Mouse (Mus musculus): ENCODE data around the gene Elp6. TPM values are rescaled to one million over a fixed set of nuclear protein-coding genes. Genes with fewer than 3 reads are reported as not detected.
"Not testable (repeated sequence)": the region's sequence is repeated elsewhere in the genome, so short reads cannot be mapped to it uniquely, and the experiment has no call there.

Gene Elp6
- polyA plus RNA-seq, 1 experiment from 2014 or later = 6.3 TPM

DNA sequence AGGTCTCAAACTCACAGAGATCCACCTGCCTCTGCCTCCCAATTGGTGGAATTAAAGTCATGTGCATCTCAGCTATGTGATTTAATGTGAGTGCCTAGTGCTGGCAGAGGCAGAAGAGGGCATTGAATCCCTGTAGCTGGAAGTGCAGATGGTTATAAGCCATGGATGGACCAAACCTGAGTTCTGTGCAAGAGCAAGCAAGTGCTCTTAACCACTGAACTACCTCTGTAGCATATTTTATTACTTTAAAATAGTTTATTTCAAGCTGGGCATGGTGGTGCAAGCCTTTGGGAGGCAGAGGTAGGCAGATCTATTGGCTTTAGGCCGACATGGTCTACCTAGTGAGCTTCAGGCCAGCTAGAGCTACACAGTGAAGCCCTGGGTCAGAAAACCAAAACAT lies 19.2 kb downstream of the Elp6 start:
- WGBS = 88% methylated on average over 1 of the region's 1 CpGs
- ATAC-seq = no peak
- H3K27me3 ChIP-seq (replicated peaks; ENCODE audit: control insufficient read depth, insufficient read depth, low read length) = no peaks in the 10 kb centered on the region
- no peak overlapping the region for H3K9ac ChIP-seq (ENCODE audit: low read depth, low read length)
- no peaks in the 10 kb centered on the region for H3K4me1 ChIP-seq (replicated peaks; ENCODE audit: control insufficient read depth, insufficient read depth, low read length)
- H3K36me3 ChIP-seq (ENCODE audit: control insufficient read depth, insufficient read depth) = peaks cover 9% of the 10 kb centered on the region; the same call in 1 of the 2 replicates
- H3K9me3 ChIP-seq (ENCODE audit: control insufficient read depth) = no peaks in the 10 kb centered on the region
- no peak overlapping the region for H3K4me3 ChIP-seq (ENCODE audit: low read depth, low read length)
- TF ChIP-seq CTCF (IDR thresholded peaks at IDR 0.05; ENCODE audit: low read depth) = no peak
- H3K27ac ChIP-seq (ENCODE audit: low read depth, low read length) = no peak overlapping the region
- no peak overlapping the region for H3K4me2 ChIP-seq (replicated peaks; ENCODE audit: low read depth)

DNA sequence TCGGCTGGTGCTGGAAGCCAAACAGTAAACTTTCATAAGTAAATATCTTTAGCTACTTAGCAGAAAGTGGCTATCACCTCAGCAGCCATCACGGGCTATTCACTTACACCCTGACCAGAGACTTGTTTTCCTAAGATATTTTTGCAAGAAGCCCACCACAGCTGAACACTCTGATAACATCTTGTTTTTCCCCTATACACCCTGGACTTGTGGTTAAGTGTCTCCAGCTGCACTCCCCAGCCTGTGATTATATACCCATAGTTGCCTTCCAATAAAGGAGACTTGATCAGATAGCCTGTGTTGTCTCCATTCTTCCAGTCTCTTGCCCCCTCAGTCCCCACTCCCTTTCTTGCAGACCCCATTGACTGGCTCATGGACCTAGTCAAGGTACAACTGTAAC lies 23.2 kb downstream of the Elp6 start:
- Histone ChIP-seq H3K27ac (ENCODE audit: low read depth, low read length) (no peak overlapping the region), H3K9me3 (ENCODE audit: control insufficient read depth) (no peaks in the 10 kb centered on the region), H3K4me2 (replicated peaks; ENCODE audit: low read depth) (no peak overlapping the region), H3K9ac (ENCODE audit: low read depth, low read length) (no peak overlapping the region), H3K27me3 (replicated peaks; ENCODE audit: control insufficient read depth, insufficient read depth, low read length) (no peaks in the 10 kb centered on the region), H3K4me1 (replicated peaks; ENCODE audit: control insufficient read depth, insufficient read depth, low read length) (no peaks in the 10 kb centered on the region), H3K4me3 (ENCODE audit: low read depth, low read length) (no peak overlapping the region), H3K36me3 (ENCODE audit: control insufficient read depth, insufficient read depth) (no peaks in the 10 kb centered on the region)
- WGBS = 62% methylated on average over 2 of the region's 2 CpGs
- ATAC-seq = no peak
- no peak for TF ChIP-seq CTCF (IDR thresholded peaks at IDR 0.05; ENCODE audit: low read depth)

DNA sequence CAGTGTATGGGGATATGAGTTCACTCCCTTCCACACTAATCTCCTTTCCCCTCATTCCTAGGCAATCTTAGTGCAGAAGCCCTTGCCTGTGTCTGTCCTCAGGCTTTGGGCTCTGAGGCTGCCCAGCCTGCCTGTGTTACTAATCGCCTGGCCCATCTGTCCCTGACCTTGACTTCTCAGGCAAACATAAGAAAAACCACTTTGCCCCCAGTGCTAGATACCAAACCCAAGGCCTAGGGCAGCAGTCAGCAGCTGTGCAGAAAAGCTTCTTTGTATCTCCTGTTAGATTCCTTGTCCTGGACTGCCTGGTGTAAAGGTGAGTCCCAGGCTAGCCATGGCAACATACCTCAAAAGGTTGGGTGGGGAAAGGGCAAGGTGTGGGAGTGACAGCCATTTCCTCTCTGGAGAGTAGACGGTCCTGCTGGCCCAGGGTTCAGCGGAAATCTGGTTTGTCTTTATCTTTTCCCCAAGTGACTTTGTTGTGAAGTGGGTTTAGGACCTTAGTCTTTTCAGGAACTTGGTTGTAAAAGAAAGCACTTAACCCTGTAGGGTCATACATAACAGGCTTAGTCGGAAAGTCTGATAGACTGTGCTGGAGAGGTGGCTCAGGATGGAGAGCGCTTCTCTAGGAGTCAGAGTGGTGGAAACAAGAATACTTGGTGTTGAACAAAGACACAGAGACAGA lies 24.1 kb downstream of the Elp6 start:
- H3K9ac ChIP-seq (ENCODE audit: low read depth, low read length) = no peak overlapping the region
- no peak overlapping the region for H3K4me2 ChIP-seq (replicated peaks; ENCODE audit: low read depth)
- TF ChIP-seq CTCF (IDR thresholded peaks at IDR 0.05; ENCODE audit: low read depth) = no peak
- H3K4me1 ChIP-seq (replicated peaks; ENCODE audit: control insufficient read depth, insufficient read depth, low read length) = no peaks in the 10 kb centered on the region
- H3K4me3 ChIP-seq (ENCODE audit: low read depth, low read length) = no peak overlapping the region
- 45% methylated on average over 5 of the region's 5 CpGs for WGBS
- H3K27me3 ChIP-seq (replicated peaks; ENCODE audit: control insufficient read depth, insufficient read depth, low read length) = no peaks in the 10 kb centered on the region
- ATAC-seq = no peak
- no peaks in the 10 kb centered on the region for H3K36me3 ChIP-seq (ENCODE audit: control insufficient read depth, insufficient read depth)
- no peaks in the 10 kb centered on the region for H3K9me3 ChIP-seq (ENCODE audit: control insufficient read depth)
- H3K27ac ChIP-seq (ENCODE audit: low read depth, low read length) = no peak overlapping the region

DNA sequence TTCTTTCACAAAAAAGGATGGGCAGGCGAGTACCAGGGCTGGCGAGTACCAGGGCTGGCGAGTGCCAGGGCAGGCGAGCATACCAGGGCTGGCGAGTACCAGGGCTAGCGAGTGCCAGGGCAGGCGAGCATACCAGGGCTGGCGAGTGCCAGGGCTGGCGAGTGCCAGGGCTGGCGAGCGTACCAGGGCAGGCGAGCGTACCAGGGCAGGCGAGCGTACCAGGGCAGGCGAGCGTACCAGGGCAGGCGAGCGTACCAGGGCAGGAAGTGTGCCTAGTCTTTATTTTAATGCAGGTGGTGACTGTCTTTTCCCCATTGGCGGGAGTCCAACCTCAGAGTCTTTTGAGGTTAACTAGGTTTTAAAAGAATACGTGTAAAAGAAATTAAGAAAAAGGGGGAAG lies 24.7 kb downstream of the Elp6 start:
- Histone ChIP-seq H3K27ac (ENCODE audit: low read depth, low read length) (no peak overlapping the region), H3K9ac (ENCODE audit: low read depth, low read length) (no peak overlapping the region), H3K4me2 (replicated peaks; ENCODE audit: low read depth) (no peak overlapping the region), H3K4me3 (ENCODE audit: low read depth, low read length) (no peak overlapping the region), H3K27me3 (replicated peaks; ENCODE audit: control insufficient read depth, insufficient read depth, low read length) (no peaks in the 10 kb centered on the region), H3K4me1 (replicated peaks; ENCODE audit: control insufficient read depth, insufficient read depth, low read length) (no peaks in the 10 kb centered on the region), H3K36me3 (ENCODE audit: control insufficient read depth, insufficient read depth) (no peaks in the 10 kb centered on the region), H3K9me3 (ENCODE audit: control insufficient read depth) (no peaks in the 10 kb centered on the region)
- WGBS = 86% methylated on average over 21 of the region's 21 CpGs
- TF ChIP-seq CTCF (IDR thresholded peaks at IDR 0.05; ENCODE audit: low read depth) = no peak
- ATAC-seq = no peak

DNA sequence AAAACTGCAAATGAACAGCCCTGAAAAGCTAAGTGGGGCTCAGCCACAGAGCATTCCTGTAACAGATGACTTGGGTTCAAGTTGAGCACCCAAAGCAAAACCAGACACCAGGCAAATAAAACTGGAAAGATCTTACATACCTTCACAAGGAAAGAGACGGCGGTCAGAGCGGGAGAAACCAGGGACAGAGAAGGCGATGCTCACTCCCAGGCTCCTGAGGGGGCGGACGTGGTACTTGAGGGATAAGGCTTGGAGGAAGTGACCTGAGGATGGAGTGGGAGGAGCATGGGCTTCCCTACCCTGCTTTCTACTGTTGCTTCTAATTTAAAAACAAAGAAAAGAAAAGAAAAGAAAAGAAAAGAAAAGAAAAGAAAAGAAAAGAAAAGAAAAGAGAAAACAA lies 25.4 kb downstream of the Elp6 start:
- no peaks in the 10 kb centered on the region for H3K27me3 ChIP-seq (replicated peaks; ENCODE audit: control insufficient read depth, insufficient read depth, low read length)
- no peak overlapping the region for H3K27ac ChIP-seq (ENCODE audit: low read depth, low read length)
- no peak for TF ChIP-seq CTCF (IDR thresholded peaks at IDR 0.05; ENCODE audit: low read depth)
- H3K9ac ChIP-seq (ENCODE audit: low read depth, low read length) = no peak overlapping the region
- no peaks in the 10 kb centered on the region for H3K9me3 ChIP-seq (ENCODE audit: control insufficient read depth)
- H3K4me1 ChIP-seq (replicated peaks; ENCODE audit: control insufficient read depth, insufficient read depth, low read length) = no peaks in the 10 kb centered on the region
- no peaks in the 10 kb centered on the region for H3K36me3 ChIP-seq (ENCODE audit: control insufficient read depth, insufficient read depth)
- no peak overlapping the region for H3K4me3 ChIP-seq (ENCODE audit: low read depth, low read length)
- no peak overlapping the region for H3K4me2 ChIP-seq (replicated peaks; ENCODE audit: low read depth)
- 57% methylated on average over 6 of the region's 6 CpGs for WGBS
- ATAC-seq = no peak

DNA sequence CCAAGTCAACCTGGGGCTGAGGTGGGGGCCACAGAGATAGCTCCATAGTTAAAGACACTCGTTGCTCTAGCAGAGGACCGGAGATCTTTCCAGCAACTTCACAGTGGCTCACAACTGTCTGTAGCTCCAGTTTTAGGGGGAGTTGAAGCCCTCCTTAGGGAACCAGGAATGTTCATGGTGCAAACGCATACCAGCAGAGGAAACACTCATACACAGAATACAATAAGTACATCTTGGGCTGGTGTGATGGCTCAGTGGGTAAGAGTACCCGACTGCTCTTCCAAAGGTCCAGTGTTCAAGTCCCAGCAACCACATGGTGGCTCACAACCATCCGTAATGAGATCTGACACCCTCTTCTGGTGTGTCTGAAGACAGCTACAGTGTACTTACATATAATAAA lies 25.9 kb downstream of the Elp6 start:
- H3K4me1 ChIP-seq (replicated peaks; ENCODE audit: control insufficient read depth, insufficient read depth, low read length); H3K9ac ChIP-seq (ENCODE audit: low read depth, low read length); H3K36me3 ChIP-seq (ENCODE audit: control insufficient read depth, insufficient read depth); H3K27ac ChIP-seq (ENCODE audit: low read depth, low read length); H3K4me3 ChIP-seq (ENCODE audit: low read depth, low read length); H3K9me3 ChIP-seq (ENCODE audit: control insufficient read depth); H3K27me3 ChIP-seq (replicated peaks; ENCODE audit: control insufficient read depth, insufficient read depth, low read length); H3K4me2 ChIP-seq (replicated peaks; ENCODE audit: low read depth); ATAC-seq: not testable (repeated sequence)
- 80% methylated on average over 5 of the region's 5 CpGs for WGBS
